Mouse (Mus musculus) heart, embryonic 14.5 days (tissue): ENCODE data around the gene Relch. TPM values are rescaled to one million over a fixed set of nuclear protein-coding genes. Genes with fewer than 3 reads are reported as not detected.

ENCODE experiments used
- ATAC-seq: fragments of 200-750 bp; cut with Nextera tagmentation; 2 replicates; pipeline ENCODE4 v1.8.0; 2017; ENCODE audit warnings: low read depth, moderate TSS enrichment; ENCODE audit not compliant: insufficient number of reproducible peaks, insufficient read depth, low FRiP score
- H3K27ac ChIP-seq, 2 experiments: fragments of 200-500 bp in 1 of 2; fragments of 300-500 bp in 1 of 2; sonication (generic) in 1 of 2; replicated peaks in 1 of 2; 2 replicates each; pipeline ENCODE4 v1.5.1; 2012 to 2014; ENCODE audit warnings: low read depth in 2 of 2, low read length in 2 of 2, control low read depth in 1 of 2, mild to moderate bottlenecking in 1 of 2, mixed read lengths in 1 of 2; ENCODE audit not compliant: control insufficient read depth in 1 of 2, insufficient read depth in 1 of 2
- H3K27me3 ChIP-seq: fragments of 300-500 bp; sonication (generic); 2 replicates; pipeline ENCODE4 v1.6.1; 2014; ENCODE audit warnings: mild to moderate bottlenecking, low read length, control low read depth; ENCODE audit not compliant: control insufficient read depth, insufficient read depth
- H3K36me3 ChIP-seq: fragments of 300-500 bp; sonication (generic); 2 replicates; pipeline ENCODE4 v1.6.1; 2014; ENCODE audit warnings: mild to moderate bottlenecking, control low read depth, low read length, mixed read lengths; ENCODE audit not compliant: control insufficient read depth, insufficient read depth
- H3K4me1 ChIP-seq, 2 experiments: fragments of 200-500 bp in 1 of 2; fragments of 300-500 bp in 1 of 2; sonication (generic) in 1 of 2; 2 replicates each; pipeline ENCODE4 v1.6.1; 2012 to 2014; ENCODE audit warnings: low read length in 2 of 2, control low read depth in 1 of 2, mixed read lengths in 1 of 2; ENCODE audit not compliant: control insufficient read depth in 2 of 2, insufficient read depth in 2 of 2
- H3K4me2 ChIP-seq: fragments of 300-500 bp; sonication (generic); 2 replicates; pipeline ENCODE4 v1.6.1; 2014; ENCODE audit warnings: mild to moderate bottlenecking, low read length
- H3K4me3 ChIP-seq, 2 experiments: fragments of 200-500 bp in 1 of 2; fragments of 300-500 bp in 1 of 2; sonication (generic) in 1 of 2; 2 replicates each; pipeline ENCODE4 v1.5.1; 2012 to 2014; ENCODE audit warnings: low read length in 2 of 2, mild to moderate bottlenecking in 2 of 2, control low read depth in 1 of 2, low read depth in 1 of 2, moderate library complexity in 1 of 2; ENCODE audit not compliant: control insufficient read depth in 1 of 2, insufficient read depth in 1 of 2
- H3K9ac ChIP-seq: fragments of 300-500 bp; sonication (generic); 2 replicates; pipeline ENCODE4 v1.6.1; 2014; ENCODE audit warnings: mild to moderate bottlenecking, low read length
- H3K9me3 ChIP-seq: fragments of 300-500 bp; sonication (generic); 2 replicates; pipeline ENCODE4 v1.6.1; 2016; ENCODE audit warnings: low read length, control low read depth; ENCODE audit not compliant: control insufficient read depth
- WGBS: fragments of 180-500 bp; shearing (Covaris S2); extraction: QIAGEN DNeasy Blood & Tissue Kit; methylation state at CpG from one replicate; pipeline ENCODE4 v1.1.7; 2014; 5-methylcytosine and 5-hydroxymethylcytosine counted together
- polyA plus RNA-seq: library from polyadenylated mRNA; unstranded; fragments of >200 nt; fragmentation: Nextera tagmentation; extraction: Ambion mirVana; gene quantifications from 2 replicates; pipeline ENCODE4 v1.2.1, GENCODE M21; 2014

Gene Relch
- polyA plus RNA-seq, 1 experiment from 2014 or later: 20.8 TPM

GRCm38 (mm10) chr1:105742481-105742880 is 78.8 kb downstream of the Relch start:
- Histone ChIP-seq H3K9ac (no peak overlapping the region), H3K4me1 (no peaks in the 10 kb centered on the region), H3K4me2 (no peak overlapping the region), H3K27ac (no peak overlapping the region), H3K4me3 (no peak overlapping the region), H3K36me3 (peaks cover 68% of the 10 kb centered on the region), H3K9me3 (no peaks in the 10 kb centered on the region), H3K27me3 (no peaks in the 10 kb centered on the region)
- ATAC-seq: no peak
- WGBS: 90% methylated on average over 1 of the region's 1 CpGs

DNA sequence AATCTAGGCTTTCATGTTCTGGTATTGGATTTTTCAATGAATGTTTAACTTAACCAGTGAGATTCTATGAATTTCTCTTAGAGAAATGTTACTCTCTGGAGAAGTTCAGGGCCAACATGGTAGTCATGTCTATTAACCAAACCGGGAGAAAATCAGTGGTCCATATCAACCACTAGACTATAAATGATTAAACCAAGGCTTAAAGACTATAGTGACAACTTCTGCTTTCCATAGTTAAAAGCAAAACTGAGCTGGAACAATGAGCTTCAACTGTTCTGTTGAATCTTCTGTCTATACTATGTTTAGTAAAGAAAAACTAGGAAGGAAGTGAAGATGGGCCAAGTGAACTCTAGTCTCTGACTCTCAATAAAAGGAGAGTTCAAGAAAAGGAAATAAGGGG is 82.8 kb downstream of the Relch start:
- no peaks in the 10 kb centered on the region for H3K9me3 ChIP-seq
- no peak overlapping the region for H3K4me3 ChIP-seq
- H3K4me1 ChIP-seq: no peaks in the 10 kb centered on the region
- no peak overlapping the region for H3K4me2 ChIP-seq
- 98% methylated on average over 1 of the region's 1 CpGs for WGBS
- H3K27ac ChIP-seq: no peak overlapping the region
- no peaks in the 10 kb centered on the region for H3K27me3 ChIP-seq
- H3K36me3 ChIP-seq: peaks cover 76% of the 10 kb centered on the region
- no peak overlapping the region for H3K9ac ChIP-seq
- ATAC-seq: no peak

DNA sequence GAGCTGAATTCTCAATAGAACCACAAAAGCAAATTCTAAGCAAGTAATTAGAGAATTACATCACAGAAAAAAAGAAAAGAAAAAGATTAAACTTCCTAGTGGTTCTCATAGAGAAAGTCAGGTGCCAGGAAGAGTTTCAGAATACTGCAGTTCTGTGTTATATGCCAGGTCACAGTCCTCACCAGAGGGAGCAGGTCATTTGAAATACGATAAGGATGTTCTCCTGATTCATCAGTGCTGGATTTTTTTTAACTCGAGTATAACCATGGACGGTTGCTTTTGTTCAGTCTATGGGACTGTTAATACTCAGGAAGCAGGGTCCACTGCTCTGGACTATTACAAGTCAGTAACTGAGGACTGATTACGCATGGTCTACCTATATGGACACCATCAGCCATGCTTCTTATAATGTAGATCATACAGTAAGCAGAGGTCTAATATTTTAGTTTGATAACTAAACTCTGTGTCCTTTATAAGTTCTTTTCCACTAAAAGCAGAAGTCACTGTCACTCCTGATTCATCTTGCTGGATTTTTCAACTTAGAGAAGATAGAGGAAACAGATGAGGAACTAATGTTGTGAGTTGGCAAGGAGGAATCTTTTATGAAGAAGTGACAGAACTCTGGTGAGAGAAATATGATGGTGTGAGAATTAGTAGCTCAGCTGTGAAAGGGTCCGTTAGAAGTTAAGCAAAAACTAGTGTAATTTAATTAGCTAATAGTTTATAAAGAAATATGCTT is 83.4 kb downstream of the Relch start:
- H3K9ac ChIP-seq: no peak overlapping the region
- no peak overlapping the region for H3K4me2 ChIP-seq
- H3K4me3 ChIP-seq: no peak overlapping the region
- no peak overlapping the region for H3K27ac ChIP-seq
- WGBS: 86% methylated on average over 5 of the region's 5 CpGs
- no peaks in the 10 kb centered on the region for H3K27me3 ChIP-seq
- peaks cover 75% of the 10 kb centered on the region for H3K36me3 ChIP-seq
- ATAC-seq: no peak
- no peaks in the 10 kb centered on the region for H3K4me1 ChIP-seq
- H3K9me3 ChIP-seq: no peaks in the 10 kb centered on the region

DNA sequence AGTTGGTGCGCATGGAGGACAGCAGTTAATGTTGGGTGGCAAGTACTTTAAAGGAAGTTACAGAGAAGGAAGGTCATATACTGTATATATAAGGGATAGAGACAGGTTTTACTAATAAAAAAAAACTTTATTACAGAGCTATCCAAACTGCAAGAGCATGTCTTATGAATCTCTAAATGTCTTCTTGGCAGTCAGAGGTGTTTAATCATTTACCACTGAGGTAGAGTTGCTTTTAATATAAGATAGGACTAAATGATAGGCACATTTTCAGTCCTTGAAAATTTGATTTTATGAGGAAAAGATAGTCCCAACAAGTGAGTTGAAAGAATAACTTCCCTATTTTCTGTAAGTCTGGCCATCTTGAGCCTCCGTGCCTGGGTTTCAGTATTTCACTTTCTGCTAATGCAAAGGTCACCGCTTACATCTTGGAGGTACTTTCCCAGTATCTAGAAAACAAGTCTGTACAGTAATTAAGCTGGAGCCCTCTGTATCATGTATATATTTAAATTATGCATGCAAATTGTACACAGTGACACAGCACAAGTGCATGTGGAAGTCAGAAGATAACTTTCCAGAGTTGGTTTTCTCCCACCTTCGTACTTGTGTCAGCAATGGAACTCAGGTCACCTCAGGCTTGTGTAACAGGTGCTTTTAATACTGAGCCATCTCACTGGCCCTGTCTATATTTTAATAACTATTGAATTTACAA is 84.6 kb downstream of the Relch start:
- H3K9me3 ChIP-seq: no peaks in the 10 kb centered on the region
- no peaks in the 10 kb centered on the region for H3K4me1 ChIP-seq
- H3K27ac ChIP-seq: no peak overlapping the region
- no peak overlapping the region for H3K4me3 ChIP-seq
- no peak for ATAC-seq
- no peak overlapping the region for H3K9ac ChIP-seq
- no peaks in the 10 kb centered on the region for H3K27me3 ChIP-seq
- WGBS: 95% methylated on average over 4 of the region's 4 CpGs
- no peak overlapping the region for H3K4me2 ChIP-seq
- H3K36me3 ChIP-seq: peaks cover 75% of the 10 kb centered on the region

DNA sequence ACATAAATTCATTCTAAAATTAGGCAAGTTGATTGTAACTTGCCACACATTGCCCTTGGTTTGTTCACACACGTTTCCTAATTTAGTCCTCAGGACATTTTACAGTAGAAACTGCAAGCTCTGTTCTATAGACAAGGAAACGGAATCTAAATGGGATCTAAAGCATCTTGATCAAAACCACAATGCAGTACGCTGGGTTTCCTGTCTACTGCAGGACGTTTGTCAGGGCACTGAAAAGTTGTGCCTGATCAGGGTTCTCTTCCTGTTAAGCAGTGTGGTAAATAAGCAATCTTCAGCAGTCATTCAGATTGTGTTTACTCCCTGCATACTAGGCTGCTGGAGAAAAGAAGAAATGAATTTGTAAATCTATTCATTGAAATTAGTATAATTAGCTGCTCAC is 88.5 kb downstream of the Relch start:
- no peaks in the 10 kb centered on the region for H3K27me3 ChIP-seq
- no peaks in the 10 kb centered on the region for H3K9me3 ChIP-seq
- no peak overlapping the region for H3K4me3 ChIP-seq
- H3K9ac ChIP-seq: no peak overlapping the region
- H3K27ac ChIP-seq: no peak overlapping the region
- H3K4me1 ChIP-seq: no peaks in the 10 kb centered on the region
- H3K36me3 ChIP-seq: peaks cover 52% of the 10 kb centered on the region
- no peak overlapping the region for H3K4me2 ChIP-seq
- no peak for ATAC-seq
- 73% methylated on average over 4 of the region's 4 CpGs for WGBS

- Histone ChIP-seq H3K27ac (no peak overlapping the region), H3K36me3 (peaks cover 46% of the 10 kb centered on the region), H3K9me3 (no peaks in the 10 kb centered on the region), H3K4me3 (no peak overlapping the region), H3K4me1 (no peaks in the 10 kb centered on the region), H3K4me2 (no peak overlapping the region), H3K27me3 (no peaks in the 10 kb centered on the region), H3K9ac (no peak overlapping the region)
- WGBS: 95% methylated on average over 1 of the region's 1 CpGs
- ATAC-seq: no peak
These were observed 89.3 kb downstream of the Relch start for GRCm38 (mm10) chr1:105752944-105753343.

DNA sequence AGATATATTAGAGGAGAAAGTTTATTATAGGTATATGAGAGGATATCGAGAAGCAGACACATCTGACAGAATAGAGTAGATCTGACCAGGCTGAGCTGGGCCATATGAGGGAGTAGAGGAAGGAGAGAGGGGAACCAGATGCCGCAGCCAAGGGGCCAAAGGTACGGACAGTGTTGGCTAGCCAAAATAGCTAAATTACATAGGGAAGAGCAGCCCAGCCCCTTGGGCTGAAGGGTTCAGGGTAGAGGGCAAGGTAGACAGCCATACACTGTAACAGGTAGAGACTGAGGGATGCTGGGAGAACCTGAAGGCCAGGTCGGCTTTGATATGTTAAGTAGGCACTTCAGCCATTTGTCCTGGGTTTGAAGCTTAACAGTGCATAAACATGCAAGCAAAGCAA is 95.1 kb downstream of the Relch start:
- 90% methylated on average over 4 of the region's 4 CpGs for WGBS
- Histone ChIP-seq H3K36me3 (peaks cover 7% of the 10 kb centered on the region; the same call in 1 of the 2 replicates), H3K9ac (no peak overlapping the region), H3K27me3 (no peaks in the 10 kb centered on the region), H3K4me3 (no peak overlapping the region), H3K4me1 (no peaks in the 10 kb centered on the region), H3K4me2 (no peak overlapping the region), H3K9me3 (peaks cover 12% of the 10 kb centered on the region; the same call in 1 of the 2 replicates), H3K27ac (no peak overlapping the region)
- ATAC-seq: no peak
